Mouse (Mus musculus) cerebellum, adult 9-10 months (tissue): ENCODE measurements at regions not wholly inside any gene's neighbourhood (a gene's known extent, or its start where the extent isn't known, plus 50 kb on each side); places are given as distances from the start of the nearest gene placed in this dataset.

ENCODE experiments used
- DNase-seq: peaks from one replicate; pipeline ENCODE4 v3.0.0; 2022

DNA sequence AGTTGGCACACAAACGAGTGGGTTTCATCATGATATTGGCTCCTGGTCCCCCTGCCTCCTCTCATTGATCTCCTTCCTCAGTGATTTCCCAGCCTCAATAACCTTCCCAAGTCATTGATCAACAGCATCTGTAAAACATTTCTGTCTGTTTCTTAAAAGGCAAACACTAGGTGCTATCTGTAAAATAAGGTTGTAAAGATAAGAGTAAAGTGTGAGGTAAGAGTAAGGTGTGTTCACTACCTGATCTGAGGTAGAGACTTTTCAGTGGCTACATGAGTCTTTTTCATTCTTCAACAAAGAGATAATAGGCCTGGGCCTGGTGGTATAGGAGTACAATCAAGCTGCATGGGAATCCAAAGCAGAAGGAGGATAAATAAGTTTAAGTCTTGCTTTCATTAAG is 55.7 kb downstream of the Plk2 start:
- DNase-seq, result no peak

DNA sequence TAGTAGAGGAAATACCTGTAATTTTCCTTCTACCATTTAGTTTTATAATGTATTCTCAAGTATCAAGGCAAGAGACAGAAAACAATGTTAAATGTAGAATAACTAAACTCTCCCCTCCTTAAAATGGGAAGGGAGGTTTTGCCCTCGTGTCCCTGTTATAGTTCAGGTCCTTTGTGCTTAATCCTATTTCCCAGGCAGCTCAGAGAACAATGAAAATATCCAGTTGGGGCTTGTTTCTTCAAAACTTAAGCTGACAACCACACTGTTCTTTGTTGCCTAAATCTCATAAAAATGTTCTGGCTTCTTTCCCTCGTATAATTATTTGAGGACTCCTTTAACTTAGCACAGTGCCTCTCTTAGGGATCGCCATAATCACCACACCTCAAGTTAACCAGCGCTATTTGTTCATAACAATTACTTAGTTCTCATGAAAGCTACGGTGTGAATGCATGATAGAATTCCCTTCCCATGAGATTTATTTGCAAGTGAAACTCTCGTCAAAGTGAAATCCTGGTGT is 57.2 kb downstream of the Plk2 start:
- no peak for DNase-seq

DNA sequence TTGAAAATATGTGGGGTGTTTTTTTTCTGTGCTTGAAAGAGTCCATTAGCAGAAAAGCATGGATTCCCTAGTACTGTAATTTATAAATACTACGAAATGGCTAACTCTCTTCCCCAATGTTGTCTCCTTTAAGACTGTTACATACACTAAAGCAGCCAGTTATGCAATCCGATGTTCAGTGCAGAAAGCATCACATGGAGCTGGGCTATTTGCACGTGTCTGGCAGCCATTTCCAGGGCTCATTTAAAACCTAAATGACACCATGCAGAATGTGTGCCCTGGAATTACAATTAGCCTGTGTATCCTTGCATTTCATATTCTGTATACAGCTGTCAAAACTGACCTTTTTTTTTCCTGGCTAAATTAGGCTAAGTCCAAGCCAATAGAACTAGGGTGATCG is 60.2 kb downstream of the Plk2 start:
- DNase-seq, result no peak

DNA sequence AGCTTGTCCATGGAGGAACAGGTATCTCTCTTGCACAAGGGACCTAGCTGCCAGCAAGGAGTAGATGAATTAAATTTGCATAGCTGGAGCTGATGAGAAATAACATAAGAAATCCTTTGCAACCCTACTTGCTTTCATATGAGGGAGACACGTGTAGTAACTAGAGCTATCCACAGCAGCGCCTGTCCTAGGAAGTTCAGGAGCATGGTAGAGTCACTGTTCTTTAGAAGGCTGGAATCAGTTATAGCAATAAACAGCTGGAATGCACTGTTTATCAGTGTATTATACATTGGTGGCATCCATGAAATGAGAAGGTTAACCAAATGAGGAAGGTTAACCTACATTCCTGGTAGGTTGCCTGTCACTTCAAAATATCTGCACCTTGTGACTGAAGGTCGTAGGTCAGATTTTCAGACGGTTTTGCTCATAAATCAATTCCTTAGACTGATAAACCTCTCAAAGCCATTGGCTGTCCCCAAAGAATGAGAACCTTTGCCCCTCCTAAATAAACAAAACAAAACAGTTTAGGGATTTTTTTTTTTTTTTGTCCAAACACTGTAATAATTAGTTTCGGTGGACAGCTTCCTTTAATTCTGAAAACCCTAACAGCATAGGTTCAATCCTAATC is 60.8 kb downstream of the Plk2 start:
- no peak for DNase-seq

DNA sequence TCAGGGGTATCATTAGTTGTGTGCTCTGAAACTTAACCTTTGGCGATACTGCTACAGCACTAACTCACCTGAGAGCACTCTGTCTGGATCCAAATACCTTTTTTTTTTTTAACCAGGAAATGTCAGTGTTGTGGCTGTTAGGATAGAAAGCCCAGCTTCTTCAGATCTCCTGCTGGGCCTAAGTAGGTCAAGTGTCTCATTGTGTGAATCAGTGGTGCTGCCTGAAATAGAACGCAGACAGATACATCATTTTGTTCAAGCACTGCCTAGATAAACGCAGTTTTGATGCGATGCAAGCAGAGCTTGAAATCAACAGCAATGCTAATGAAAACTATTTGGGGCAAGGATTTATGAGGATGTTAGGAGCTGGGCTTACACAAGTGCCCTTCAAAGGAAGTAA is 63.9 kb downstream of the Plk2 start:
- peak; percentile 48 for DNase-seq

DNA sequence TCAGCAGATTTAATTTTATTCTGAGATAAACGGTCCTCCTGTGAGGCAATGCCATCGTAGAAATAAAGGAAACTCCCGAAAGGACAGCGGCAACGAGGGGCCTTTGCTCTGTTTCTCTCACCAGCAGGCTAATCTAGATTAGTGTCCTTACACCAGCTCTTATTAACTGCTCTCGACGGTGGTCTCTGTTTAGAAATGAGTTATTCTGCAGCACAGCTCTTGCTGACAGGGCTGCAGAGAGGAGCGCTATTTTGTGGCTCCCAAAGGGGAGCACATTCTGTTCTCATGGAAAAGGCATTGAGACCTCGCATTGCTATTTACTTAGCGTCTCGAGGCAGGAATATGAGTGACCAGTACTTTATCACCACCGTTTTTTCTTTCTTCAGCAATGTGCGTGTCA is 66.7 kb downstream of the Plk2 start:
- DNase-seq, result no peak

DNA sequence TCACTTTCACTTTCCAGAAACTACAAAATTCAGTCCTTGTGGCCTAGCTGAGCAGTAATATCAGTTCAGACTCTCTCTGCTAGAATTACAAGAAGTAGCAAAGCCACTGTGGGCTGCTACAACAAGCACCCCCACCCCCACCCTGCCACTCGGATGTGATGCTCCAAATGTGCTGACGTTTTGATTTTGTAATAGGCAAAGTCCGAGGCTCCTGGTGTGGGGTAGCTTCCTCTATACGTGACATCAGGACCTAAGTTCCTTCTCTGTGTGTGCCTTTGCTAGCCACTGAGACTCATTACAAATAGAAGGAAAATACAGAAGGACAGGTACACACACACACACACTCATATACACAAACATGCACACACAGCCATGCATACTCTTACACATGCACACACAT is 76.7 kb downstream of the Plk2 start:
- no peak for DNase-seq

DNA sequence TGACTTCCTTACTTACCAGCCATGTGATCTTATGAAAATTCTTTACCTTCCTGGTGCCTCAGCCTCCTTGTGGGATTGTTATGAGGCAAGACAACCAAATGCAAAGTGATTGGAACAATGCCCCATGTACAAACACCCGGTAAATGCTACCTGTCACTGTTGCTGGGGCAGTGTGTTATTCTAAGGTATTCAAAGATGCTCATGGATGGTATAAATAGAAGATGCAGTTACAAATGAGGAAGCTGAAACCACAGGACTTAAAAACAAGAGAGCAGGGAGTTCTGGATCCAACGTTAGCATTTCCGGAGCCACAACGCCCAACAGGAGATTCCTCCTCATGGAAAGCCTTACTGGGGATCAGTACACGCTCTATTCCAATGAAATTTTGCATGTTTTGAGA is 82.9 kb downstream of the Plk2 start:
- DNase-seq, result no peak

DNA sequence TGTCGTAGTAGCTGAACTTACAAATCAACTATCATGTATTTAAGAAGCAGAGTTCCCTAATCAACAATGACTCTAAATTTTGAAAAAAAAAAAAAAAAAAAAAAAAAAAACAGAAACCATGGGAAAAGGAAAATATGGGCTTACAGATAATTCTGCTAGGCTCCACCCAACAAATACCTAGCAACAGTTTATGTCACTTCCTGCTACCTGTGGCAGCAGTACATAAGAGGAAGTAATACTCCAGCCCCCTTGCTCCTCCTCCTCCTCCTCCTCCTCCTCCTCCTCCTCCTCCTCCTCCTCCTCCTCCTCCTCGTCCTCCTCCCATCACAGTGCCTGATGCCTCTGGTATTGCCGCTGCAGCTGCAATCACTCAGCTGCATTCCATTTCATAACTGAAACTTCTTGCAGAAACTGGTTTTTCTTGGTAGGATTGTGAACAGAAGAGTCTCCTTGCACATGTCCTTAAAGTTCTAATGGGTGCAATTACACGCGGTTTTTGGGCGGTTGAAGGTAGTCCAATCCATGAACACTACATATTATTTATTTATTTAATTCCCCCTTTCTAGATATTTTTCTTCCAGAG is 89.6 kb downstream of the Plk2 start:
- no peak for DNase-seq

DNA sequence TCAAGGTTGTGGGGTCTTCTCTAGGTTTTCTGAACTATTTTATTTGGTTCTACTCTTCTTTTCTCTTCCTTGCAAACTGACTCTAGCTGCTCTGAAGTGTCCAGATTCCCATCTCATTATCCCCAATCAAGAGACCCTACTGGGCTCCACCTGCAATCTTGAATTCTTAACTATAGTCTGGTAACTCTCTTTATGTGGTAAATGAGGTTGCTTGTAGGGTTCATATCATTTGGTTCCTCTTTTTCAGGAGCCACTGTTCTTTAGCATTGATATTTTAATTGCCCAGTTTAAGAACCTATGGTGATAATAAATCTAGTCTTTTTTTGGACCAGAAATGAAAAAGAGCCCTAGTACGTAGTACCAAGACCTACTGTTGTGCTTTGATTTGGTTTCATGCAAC is 90.7 kb downstream of the Plk2 start:
- no peak for DNase-seq

DNA sequence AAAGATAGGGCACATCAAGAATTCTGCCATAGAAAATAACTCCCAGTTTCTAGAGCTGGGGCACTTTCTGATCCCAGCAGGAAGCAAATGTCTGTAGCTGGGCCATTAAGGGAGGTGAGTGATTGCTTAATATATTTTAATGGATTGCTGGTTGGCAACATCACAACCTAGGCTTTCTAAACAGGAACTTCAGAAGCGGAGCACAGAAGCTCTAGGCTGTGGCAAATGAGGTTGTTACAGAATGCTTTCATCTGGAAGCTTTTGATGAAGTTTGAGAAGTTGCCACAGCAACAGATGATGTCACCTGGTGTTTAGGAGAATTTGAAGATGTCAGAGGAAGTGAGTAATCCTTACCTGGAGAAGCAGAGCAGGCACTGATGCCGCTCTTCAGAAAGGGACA is 95.3 kb downstream of the Plk2 start:
- no peak for DNase-seq

DNA sequence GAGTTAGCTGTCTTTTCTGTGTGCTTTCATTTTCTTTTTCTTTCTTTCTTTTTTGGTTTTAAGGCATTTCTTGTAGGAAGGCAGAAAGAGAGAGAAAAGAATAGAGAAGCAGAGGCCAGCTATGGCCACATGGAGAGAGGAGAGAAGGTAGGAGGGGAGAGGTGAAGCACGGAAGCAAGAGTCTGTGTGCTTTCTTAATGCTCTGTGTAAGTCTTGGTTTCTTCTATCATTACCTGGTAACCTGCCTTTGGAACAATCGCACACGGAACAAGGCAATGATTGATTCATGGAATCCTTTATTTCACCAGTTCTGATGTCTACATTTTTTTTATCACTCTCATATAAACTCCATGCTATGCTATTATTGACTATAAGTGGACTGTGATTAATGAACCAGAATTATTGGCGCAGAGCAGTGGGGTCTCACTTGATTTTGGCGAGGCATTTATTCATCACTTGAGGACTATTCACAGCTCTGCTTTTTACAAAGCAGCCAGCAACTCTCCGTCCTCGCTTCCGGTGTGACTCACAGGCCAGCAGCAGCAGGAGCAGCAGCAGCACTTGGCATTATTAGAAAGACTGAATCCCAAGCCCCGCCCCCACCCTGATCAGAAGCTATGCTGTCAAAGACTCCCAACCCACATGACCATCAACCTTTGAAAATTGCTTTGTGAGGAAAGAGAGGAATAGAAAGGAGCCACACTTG is 97.6 kb downstream of the Plk2 start:
- DNase-seq, result no peak

DNA sequence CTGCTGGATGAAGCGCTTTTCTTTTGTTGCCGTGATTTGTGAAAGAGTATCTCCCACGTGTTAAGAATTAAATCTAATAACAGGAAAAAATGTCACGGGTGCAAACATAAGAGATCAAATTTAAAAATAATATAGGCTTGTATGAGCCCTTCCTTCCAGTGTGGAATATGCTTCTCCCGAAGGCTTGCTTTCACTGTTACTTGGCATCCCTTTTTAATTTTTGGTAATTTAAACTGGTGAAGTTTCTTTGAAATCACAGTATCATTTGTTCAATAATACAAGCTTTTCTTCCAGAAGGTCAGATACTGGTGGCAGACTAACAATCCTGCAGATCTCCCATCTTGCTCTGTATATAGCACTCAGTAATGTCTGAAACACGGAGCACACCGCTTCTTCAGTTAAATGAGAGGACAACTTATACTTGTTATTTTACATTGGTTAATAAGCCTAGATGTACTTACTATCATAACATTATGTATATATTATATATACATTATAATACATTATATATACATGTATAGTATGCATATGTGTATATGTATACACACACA is 98.2 kb downstream of the Plk2 start:
- DNase-seq, result no peak

DNA sequence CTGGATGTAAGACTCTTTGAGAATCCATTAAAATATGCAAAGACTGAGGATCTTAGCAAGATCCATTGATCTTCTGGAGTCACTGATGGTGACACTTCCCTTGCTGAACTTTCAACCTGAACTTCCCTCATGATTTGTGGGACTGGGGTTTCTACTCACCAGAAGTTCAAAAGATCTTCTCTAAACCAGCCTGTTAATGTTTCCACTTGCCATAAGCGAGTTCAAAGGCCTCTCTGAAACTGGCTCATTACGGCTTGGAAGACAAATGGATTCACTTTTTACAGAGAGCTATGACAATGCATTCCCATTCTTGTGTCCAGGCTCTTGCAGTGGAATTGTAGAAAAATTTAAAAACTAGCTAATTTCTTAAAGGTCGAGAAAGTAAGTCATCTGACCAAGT is 102.6 kb downstream of the Plk2 start:
- no peak for DNase-seq

DNA sequence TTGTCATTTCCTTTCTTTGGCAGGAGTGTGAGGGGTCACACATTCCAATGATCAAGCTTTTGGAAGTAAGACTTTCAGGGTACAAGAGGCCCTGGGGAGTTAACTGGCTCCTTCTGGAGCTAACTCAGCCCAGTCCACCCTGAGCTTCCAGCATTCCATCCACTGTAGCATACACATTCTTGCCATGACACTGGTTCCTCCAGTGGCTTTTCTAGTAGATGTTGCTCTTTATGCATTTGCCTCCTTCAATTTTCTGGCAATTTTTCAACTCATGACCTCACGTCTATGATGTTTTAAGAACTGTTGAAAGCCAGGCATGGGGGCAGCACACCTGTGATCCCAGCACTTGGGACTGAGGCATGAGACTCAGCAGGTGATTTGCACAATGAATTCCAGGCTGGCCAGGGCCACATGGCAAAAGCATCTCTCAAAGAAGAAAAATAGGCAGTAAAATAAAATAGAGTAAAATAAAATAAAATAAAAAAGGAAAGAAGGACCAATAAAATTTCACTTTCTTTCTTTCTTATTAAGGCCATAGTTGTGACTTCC is 113.0 kb downstream of the Plk2 start:
- no peak for DNase-seq

DNA sequence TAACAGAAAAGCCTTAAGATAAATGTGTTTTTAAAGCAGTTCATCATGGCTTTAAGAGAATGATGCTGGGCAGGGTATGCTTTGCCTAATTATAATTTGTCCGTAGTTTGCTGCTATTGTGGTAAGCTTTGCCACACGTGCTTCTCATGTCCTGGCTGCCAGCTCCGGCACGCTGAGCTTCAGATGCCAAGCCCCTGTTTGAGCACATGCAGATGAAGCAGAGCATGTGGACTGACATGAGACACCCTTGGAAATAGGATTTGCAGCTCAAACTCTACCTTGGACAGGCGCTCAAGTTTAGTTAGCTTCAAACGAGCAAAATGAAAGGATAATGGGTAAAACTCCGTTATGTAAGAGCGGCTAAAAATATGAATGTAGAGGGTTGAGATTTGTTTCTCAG is 123.1 kb downstream of the Plk2 start:
- DNase-seq, result no peak

DNA sequence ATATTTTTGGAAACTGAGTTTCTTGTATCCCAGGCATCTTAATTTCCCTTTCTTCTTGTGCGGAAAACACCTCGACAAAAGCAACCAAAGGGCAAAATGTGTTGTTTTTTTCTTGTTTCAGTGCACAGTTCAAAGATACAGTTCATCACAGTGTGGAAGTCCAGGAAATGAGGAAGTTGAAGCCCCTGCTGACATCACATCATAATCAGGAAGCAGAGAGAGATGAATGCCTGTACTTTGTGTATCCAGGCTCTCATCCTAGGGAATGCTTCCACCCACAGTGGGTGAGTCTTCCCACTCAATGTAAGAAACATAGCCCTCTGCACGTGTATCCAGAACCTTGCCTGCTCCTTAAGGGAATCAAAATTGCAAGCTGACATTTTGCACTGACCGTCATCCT is 128.1 kb downstream of the Plk2 start:
- DNase-seq, result no peak

DNA sequence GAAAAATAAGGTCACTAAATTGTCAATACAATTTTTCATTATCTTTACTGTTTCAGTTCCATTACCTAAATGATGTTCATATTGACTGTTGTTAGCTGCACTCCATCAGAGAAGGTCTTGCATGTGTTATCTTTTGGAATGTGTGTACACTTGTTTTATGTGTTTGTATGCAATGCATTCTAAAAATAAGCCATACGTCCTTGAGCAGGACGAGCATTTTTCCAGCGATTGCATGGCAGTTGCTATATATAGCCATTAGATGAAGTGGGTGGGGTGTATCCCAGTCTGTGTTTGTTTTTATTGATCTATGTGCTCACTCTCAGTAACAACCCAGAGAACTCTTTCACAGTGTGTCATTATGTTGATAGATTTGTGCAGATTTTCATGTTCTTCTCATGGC is 132.8 kb downstream of the Plk2 start:
- no peak for DNase-seq

DNA sequence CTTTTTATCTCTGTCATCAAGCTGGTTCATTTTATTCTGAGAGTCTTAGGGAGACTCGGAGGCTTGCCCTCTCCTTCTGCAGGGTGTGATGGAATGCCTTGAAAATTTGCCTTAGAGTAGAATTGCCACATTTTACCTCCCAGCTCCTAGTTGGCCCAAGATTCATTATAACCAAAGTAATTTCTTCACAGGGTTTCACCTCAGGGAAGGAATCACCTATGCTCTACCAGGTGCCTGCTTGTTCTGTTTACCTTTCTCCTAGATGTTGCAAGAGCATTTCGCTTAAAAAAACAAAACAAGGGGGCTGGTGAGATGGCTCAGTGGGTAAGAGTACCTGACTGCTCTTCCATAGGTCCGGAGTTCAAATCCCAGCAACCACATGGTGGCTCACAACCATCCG is 134.8 kb downstream of the Plk2 start:
- no peak for DNase-seq

DNA sequence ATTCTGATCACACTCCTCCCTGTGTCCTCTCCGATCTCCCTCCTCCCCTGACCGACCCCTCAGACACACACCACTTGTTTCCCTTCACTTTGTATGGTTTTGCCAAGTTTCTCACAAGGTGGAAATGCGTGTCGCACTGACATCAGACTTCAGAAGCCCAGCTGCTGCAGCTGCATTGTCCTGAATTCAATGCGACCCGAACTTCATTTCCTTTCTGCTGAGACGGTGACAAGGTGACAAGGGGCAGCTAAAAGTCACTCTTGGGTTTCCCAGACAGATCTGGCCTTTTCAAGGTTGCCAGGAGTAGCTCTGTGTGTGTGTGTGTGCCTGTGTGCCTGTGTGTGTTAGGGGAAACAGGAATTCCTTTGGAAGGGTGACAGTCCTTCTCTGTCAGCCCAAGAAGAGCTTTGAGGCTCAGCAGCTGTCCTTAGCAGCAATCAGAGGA is 139.5 kb downstream of the Plk2 start:
- no peak for DNase-seq

DNA sequence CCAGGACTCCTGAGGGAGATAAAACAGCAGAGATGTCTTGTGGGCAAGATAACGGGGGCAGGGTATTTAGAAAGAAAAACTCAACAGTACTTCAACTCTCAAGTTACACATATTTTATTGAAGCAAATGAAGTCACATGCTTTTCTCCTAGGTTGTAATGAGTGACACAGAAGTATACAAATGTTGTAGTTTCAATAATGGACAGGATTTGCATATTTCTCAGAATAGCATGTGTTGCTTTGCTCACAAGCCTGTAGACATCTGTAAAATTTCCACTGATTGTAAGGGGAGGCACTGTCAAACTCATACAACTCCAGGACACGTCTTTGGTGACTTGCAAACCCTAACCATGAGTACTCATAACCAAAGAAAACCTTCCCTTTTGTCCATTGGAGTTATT is 140.9 kb downstream of the Plk2 start:
- DNase-seq, result no peak

DNA sequence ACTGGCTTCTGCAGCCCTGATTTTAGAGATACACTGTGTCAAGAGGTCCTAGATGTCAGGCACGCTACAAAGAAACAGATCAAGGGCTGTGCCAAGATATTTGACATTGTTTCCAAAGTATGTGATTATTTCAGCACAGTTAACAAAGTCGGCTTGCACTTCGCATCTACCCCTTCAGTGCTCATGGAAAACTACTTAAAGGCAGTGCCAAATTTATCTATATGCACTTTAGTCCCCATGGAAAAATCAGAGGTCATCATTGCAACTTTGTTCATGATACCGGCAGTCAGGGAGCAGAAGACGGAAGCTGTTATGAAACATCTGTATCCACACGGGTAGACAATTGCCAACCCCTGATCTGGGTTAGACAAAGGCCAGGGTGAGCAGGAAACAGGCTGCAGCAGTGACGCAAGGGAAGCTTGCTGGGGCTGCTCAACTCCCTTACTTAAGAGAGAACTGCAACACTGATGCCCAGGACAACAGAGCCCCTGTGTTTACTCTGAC is 143.2 kb downstream of the Plk2 start:
- DNase-seq, result no peak

DNA sequence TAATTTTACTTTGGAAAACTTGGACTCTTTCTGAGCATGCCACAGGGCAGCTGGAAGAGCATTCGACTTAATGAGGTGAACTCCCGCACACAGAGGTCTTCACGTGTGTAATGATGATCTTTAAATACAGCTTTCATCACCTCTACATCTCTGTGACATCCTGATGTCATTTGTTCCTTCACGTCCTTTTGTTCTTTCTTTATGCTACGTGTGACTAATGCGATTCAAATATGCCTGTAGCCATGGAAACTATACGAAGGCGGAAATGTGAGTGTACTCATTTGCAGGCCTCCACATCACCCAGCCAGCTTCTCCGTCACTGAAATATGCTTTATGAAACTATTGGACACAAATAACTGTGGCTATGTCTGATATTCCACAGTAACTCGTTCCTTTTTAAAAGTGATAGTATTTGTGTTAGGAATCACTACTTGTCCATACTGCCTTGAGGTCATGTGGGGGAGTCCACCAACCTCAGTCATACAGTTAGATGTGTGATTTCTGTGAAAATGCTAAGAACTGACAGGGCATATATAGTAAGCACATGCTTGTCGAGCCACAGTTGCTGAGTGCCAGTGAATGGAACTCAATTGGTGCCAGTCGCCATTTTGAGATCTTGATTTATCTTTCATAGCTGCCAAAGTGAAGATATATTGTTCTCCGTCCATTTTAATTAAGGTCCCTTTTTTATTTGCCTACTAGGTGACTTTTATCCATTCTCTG is 145.9 kb downstream of the Plk2 start:
- DNase-seq, result no peak
